Mouse (Mus musculus) liver, adult 2 months (tissue): ENCODE results near the gene Cdx2.

Experiments used
- CTCF ChIP-seq: fragments of 200-500 bp; IDR thresholded peaks from 2 replicates; pipeline ENCODE4 v1.5.1; 2011; ENCODE audit warnings: low read depth, low read length, control low read depth
- POLR2A ChIP-seq: fragments of 200-500 bp; IDR thresholded peaks from 2 replicates; pipeline ENCODE4 v1.6.1; 2011; ENCODE audit warnings: low read length, control low read depth; ENCODE audit not compliant: insufficient read depth; ENCODE audit errors: extremely low read depth

- TF ChIP-seq CTCF (no peak), POLR2A (no peak)
These were observed 49.4 kb upstream of the Cdx2 start for GRCm38 (mm10) chr5:147356260-147357055.
